Mouse (Mus musculus): ENCODE measurements around the gene 2310057N15Rik.
"Not testable (repeated sequence)": the region's sequence is repeated elsewhere in the genome, so short reads cannot be mapped to it uniquely, and the experiment has no call there.

2310057N15Rik gene

GRCm38 (mm10) chr16:88774106-88774505 is at the start of gene 2310057N15Rik:
TSS of gene 2310057N15Rik (minus strand) at chr16:88774206.
- DNase-seq (ENCODE audit: low spot score in 2 of 2) = no peak

- no peak for DNase-seq (ENCODE audit: low spot score in 2 of 2)
Observed at GRCm38 (mm10) chr16:88823736-88824135, 49.7 kb upstream of the 2310057N15Rik start.

GRCm38 (mm10) chr16:88820066-88820465 is 46.1 kb upstream of the 2310057N15Rik start, which contains the start of gene Krtap15:
TSS of gene Krtap15 (plus strand) at chr16:88820215.
- no peak for DNase-seq (ENCODE audit: low spot score in 2 of 2)

- DNase-seq (ENCODE audit: low spot score in 2 of 2) = no peak
Observed at GRCm38 (mm10) chr16:88811827-88812226, 37.8 kb upstream of the 2310057N15Rik start, which contains the start of gene Gm20741. TSS of gene Gm20741 (minus strand) at chr16:88812220.

- no peak for DNase-seq (ENCODE audit: low spot score in 2 of 2)
Observed at GRCm38 (mm10) chr16:88786786-88787185, 12.8 kb upstream of the 2310057N15Rik start.

- DNase-seq (ENCODE audit: low spot score in 2 of 2) = no peak
Observed at GRCm38 (mm10) chr16:88777596-88777995, 3.6 kb upstream of the 2310057N15Rik start, which contains the start of gene Gm5965. TSS of gene Gm5965 (plus strand) at chr16:88777896.

GRCm38 (mm10) chr16:88758547-88758946 is 15.5 kb downstream of the 2310057N15Rik start, which contains the start of gene 2310034C09Rik:
TSS of gene 2310034C09Rik (plus strand) at chr16:88758847.
- not testable (repeated sequence) for DNase-seq (ENCODE audit: low spot score in 2 of 2)

GRCm38 (mm10) chr16:88751535-88751934 is 22.5 kb downstream of the 2310057N15Rik start, which contains the start of gene Krtap13:
TSS of gene Krtap13 (minus strand) at chr16:88751635.
- not testable (repeated sequence) for DNase-seq (ENCODE audit: low spot score in 2 of 2)

- DNase-seq (ENCODE audit: low spot score in 2 of 2) = no peak
Observed at GRCm38 (mm10) chr16:88747943-88748342, 26.1 kb downstream of the 2310057N15Rik start.

- no peak for DNase-seq (ENCODE audit: low spot score in 2 of 2)
Observed at GRCm38 (mm10) chr16:88744750-88745340, 29.2 kb downstream of the 2310057N15Rik start.

- no peak for DNase-seq (ENCODE audit: low spot score in 2 of 2)
Observed at GRCm38 (mm10) chr16:88735391-88735790, 38.6 kb downstream of the 2310057N15Rik start.

- no peak for DNase-seq (ENCODE audit: low spot score in 2 of 2)
Observed at GRCm38 (mm10) chr16:88728812-88729275, 45.2 kb downstream of the 2310057N15Rik start, which contains the start of gene Krtap13-1. TSS of gene Krtap13-1 (plus strand) at chr16:88728862.
